In the genomic region with DNA sequence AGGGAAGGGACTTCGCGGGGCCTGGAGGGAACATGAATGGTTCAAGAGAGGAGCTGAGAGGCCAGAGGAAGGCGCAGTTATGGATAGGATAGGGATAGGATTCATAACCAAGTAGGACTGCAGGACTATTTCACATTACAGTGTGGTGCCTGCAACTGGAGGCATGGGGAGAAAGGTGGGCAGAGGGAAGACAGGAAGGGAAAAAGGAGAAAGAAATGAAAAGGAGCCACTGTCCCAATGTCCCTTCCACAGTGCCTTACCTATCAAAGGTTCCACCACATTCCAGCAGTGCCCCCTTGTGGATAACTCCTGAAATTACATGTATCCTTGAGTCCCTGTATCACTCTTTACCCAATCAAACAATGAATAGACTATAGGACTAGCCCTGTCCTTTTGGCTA, we compare ENCODE assay signal across 9 mouse cellular contexts.
DNase-seq lines count a peak whose midpoint lies in the region; ATAC-seq lines count a peak whose summit lies in the region.
"Had no signal": no experiment of that assay in that cellular context is flagged by ENCODE, and none has a peak within 500 bp of the region (broad histone marks: within the 10 kb centered on the region; RNA-seq: fewer than 3 reads in every experiment).

No protein-coding gene starts in this region.

- no peak overlapping the region for H3K4me2 ChIP-seq in forebrain, embryonic 13.5 days
- H3K4me2 ChIP-seq in intestine, embryonic 16.5 days (ENCODE audit: low read depth, low read length): no peak overlapping the region
- no peak overlapping the region for H3K4me2 ChIP-seq in liver, embryonic 12.5 days
- H3K4me2 ChIP-seq: heart, embryonic 15.5 days had no signal

- no peaks in the 10 kb centered on the region for H3K9me3 ChIP-seq in forebrain, embryonic 13.5 days (replicated peaks)
- H3K9me3 ChIP-seq in intestine, embryonic 16.5 days (ENCODE audit: control insufficient read depth, low read length): no peaks in the 10 kb centered on the region
- no peaks in the 10 kb centered on the region for H3K9me3 ChIP-seq in liver, embryonic 12.5 days (replicated peaks)
- H3K9me3 ChIP-seq: heart, embryonic 15.5 days had no signal

- H3K36me3 ChIP-seq in forebrain, embryonic 13.5 days (ENCODE audit: poor library complexity, severe bottlenecking): 0 out of 2 replicates have a peak, but pooled peaks cover 12% of the 10 kb centered on the region
- H3K36me3 ChIP-seq in intestine, embryonic 16.5 days (ENCODE audit: control insufficient read depth, insufficient read depth, low read length): no peaks in the 10 kb centered on the region
- H3K36me3 ChIP-seq in liver, embryonic 12.5 days: peaks cover 33% of the 10 kb centered on the region

- no peaks in the 10 kb centered on the region for H3K27me3 ChIP-seq in forebrain, embryonic 13.5 days
- H3K27me3 ChIP-seq in intestine, embryonic 16.5 days (replicated peaks; ENCODE audit: control insufficient read depth, insufficient read depth, low read length): no peaks in the 10 kb centered on the region
- H3K27me3 ChIP-seq in liver, embryonic 12.5 days (replicated peaks): no peaks in the 10 kb centered on the region
- H3K27me3 ChIP-seq: heart, embryonic 15.5 days had no signal

- no peaks in the 10 kb centered on the region for H3K4me1 ChIP-seq in forebrain, embryonic 13.5 days
- H3K4me1 ChIP-seq in intestine, embryonic 16.5 days (ENCODE audit: control insufficient read depth, insufficient read depth, low read length): no peaks in the 10 kb centered on the region
- H3K4me1 ChIP-seq in liver, embryonic 12.5 days: no peaks in the 10 kb centered on the region; the same call in 1 of the 2 replicates

- DNase-seq in urinary bladder, postnatal 36 days (ENCODE audit: low spot score in 2 of 2): peak; percentile 17 to 20
- no peak for DNase-seq in urinary bladder, postnatal 4 days (ENCODE audit: low spot score in 2 of 2)
- peak; percentile 47 for DNase-seq in c-Kit-negative CD71-positive TER-119-positive erythroid progenitor cells, embryonic 14.5 days (ENCODE audit: low read depth, low spot score)
- peak; percentile 49 for DNase-seq in neural tube, embryonic 10.5 days (ENCODE audit: extremely low spot score, low spot score)
- no peak for DNase-seq in testis, postnatal 10 days (ENCODE audit: low spot score)

- 91% methylated on average over 3 of the region's 3 CpGs for WGBS in forebrain, embryonic 13.5 days
- 97% methylated on average over 3 of the region's 3 CpGs for WGBS in intestine, embryonic 16.5 days
- WGBS in liver, embryonic 12.5 days (ENCODE audit: insufficient replicate concordance): 86% methylated on average over 3 of the region's 3 CpGs

- no peak overlapping the region for H3K9ac ChIP-seq in forebrain, embryonic 13.5 days
- no peak overlapping the region for H3K9ac ChIP-seq in intestine, embryonic 16.5 days (ENCODE audit: low read depth, low read length)
- H3K9ac ChIP-seq in liver, embryonic 12.5 days: no peak overlapping the region
- H3K9ac ChIP-seq: heart, embryonic 15.5 days had no signal

- H3K4me3 ChIP-seq in forebrain, embryonic 13.5 days: no peak overlapping the region
- no peak overlapping the region for H3K4me3 ChIP-seq in intestine, embryonic 16.5 days (ENCODE audit: low read length)
- no peak overlapping the region for H3K4me3 ChIP-seq in liver, embryonic 12.5 days
- H3K4me3 ChIP-seq: heart, embryonic 15.5 days had no signal

- ATAC-seq in forebrain, embryonic 13.5 days: peak; percentile 87
- ATAC-seq in intestine, embryonic 16.5 days: peak; percentile 66
- ATAC-seq in liver, embryonic 12.5 days: peak; percentile 54; the same call in 1 of the 2 replicates

- H3K27ac ChIP-seq in forebrain, embryonic 13.5 days: no peak overlapping the region
- no peak overlapping the region for H3K27ac ChIP-seq in intestine, embryonic 16.5 days (ENCODE audit: low read length)
- no peak overlapping the region for H3K27ac ChIP-seq in liver, embryonic 12.5 days
- H3K27ac ChIP-seq: heart, embryonic 15.5 days had no signal

Comparison
In these comparisons a context has a peak if more than half of its experiments do, and no peak if none do; other contexts are left out.
1. DNase-seq: peak in urinary bladder, postnatal 36 days (2 of 2), c-Kit-negative CD71-positive TER-119-positive erythroid progenitor cells, embryonic 14.5 days (single experiment) and neural tube, embryonic 10.5 days (single experiment); none in urinary bladder, postnatal 4 days (0 of 2) and testis, postnatal 10 days (single experiment).
2. Peak in every context shown above with its lines, with median percentiles within 50 percentile points of each other: ATAC-seq.